Mouse (Mus musculus) G1E (cell line): Measurements from ENCODE around the gene Dido1.

Experiments used
- CTCF ChIP-seq: IDR thresholded peaks from 2 replicates; pipeline ENCODE4 v1.5.1; 2012; ENCODE audit warnings: low read depth, low read length, inconsistent platforms, mixed read lengths
- GATA1 ChIP-seq: IDR thresholded peaks from 2 replicates; pipeline ENCODE4 v1.6.1; 2012; ENCODE audit warnings: borderline replicate concordance, low read length, inconsistent platforms, mixed read lengths
- GATA2 ChIP-seq: IDR thresholded peaks from 2 replicates; pipeline ENCODE4 v1.6.1; 2012; ENCODE audit warnings: low read depth, low read length, inconsistent platforms, borderline replicate concordance
- POLR2AphosphoS5 ChIP-seq: IDR thresholded peaks from 2 replicates; pipeline ENCODE4 v1.6.1; 2012; ENCODE audit warnings: low read depth, low read length, inconsistent platforms; ENCODE audit not compliant: insufficient replicate concordance
- TAL1 ChIP-seq: conservative IDR thresholded peaks from 2 replicates; pipeline ENCODE4 v1.6.1; 2012; ENCODE audit warnings: low read depth, low read length, inconsistent platforms, mixed read lengths

DNA sequence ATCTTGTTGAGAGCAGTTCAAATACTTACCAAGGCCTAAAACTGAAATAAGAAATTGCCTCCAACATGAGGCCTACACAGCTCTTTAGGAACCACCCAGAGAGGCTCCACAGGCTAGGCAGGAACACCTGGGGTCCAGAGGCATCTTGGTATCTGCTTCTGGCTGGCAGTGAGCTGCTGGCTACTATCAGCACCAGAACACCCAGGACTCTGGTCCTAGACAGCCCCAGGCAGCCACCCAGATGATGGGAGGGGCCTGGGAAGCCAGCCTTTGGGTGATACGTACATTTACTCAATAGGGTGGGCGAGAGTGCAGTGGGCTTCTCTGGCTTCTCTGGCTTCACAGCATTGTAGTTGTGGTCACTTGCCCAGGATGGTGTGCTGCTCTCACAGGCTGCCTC is 26.3 kb downstream of the Dido1 start:
- TF ChIP-seq TAL1 (no peak), CTCF (no peak), POLR2AphosphoS5 (no peak), GATA1 (no peak), GATA2 (no peak)
